Mouse (Mus musculus) urinary bladder, postnatal 14 days (tissue): ENCODE measurements around the gene Krt8.

Source experiments
- DNase-seq: peaks from one replicate; pipeline ENCODE4 v3.0.0; 2021; ENCODE audit warnings: low spot score

Gene Krt8

DNA sequence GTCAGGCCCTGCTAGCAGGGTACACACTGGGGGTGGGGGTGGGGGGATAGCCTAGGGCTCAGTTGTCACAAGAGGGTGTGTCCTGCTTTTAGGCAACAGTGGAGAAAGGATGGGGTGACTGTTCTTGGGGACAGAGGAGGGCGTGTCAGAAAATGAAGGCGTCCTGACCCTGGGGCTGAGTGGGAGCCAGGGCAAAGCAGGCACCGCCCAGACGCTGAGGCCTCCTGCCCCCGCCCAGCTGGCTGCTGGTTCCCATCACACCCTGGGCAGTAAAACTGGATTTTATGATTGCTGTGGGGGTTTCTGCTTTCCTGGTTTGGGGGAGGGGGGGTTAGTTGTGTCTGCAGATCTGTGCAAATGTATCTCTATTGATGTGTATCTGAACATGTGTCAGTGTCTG is 28.3 kb downstream of the Krt8 start:
- peak; percentile 87 for DNase-seq

DNA sequence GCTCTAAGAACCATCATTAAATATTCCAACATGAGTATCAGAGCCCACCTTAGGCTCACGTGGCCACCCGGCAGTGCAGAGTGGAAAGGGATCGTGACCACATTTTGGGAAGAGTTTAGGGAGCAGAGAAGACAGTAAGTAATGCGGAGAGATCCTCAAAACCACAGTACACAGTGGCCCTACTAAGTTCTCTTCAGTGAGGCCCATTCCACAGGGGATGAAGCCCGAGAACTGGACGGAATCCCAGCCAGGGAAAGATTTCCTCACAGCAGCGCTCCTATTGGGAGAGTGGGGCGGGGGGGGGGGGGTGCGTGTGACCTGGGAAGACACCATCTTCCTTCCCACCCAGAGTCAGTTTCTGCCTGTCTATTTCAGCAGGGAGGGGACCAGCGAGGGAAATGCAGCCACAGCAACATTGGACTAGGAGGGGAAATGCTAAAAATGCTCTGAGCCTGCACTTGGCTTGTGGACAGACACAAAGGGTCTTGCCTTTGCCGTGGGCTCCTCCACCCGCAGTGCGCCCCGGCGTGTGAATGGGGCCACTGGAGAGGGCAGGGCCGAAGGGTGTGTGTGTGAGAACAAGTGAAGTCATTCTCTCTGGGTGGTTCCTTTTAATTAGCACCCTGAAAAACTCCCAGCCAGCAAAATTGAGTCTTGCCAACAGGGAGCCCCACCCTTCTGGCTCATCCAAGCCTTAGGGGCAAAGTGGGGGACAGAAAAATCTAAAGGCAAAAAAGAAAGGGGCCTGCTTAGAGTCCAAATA is 30.0 kb downstream of the Krt8 start:
- DNase-seq: no peak

DNA sequence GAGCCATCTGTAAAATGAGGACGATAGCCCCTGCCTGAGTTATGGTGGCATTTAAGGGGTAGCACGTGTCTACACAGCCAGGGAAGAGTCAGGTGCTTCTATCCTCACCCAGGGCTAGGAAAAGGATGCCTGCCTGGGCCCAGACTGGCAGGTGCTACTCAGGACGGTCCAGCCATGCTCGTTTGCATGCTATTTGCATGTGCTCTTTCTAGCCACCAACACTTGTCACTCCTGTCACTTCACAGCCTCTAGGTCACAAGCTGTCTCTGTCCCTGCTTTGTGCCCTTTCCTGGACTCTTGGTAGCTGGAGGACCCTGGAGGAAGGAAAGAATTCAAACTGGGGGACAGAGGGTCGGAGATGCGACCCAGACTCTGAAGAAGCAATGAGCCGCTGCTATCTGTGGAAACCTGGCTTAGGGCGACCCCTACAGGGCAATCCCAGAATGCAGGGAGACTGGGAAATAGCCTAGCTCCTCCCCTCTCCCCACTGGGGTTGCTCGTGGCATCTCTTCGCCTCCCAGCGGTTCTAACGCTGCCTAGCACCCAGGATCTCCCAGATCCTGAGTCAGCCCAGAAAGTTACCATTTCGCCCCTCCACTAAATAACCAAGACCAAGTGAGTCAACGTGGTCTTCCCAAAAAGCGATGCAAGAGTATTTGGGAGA is 30.7 kb downstream of the Krt8 start:
- DNase-seq: peak; percentile 97

DNA sequence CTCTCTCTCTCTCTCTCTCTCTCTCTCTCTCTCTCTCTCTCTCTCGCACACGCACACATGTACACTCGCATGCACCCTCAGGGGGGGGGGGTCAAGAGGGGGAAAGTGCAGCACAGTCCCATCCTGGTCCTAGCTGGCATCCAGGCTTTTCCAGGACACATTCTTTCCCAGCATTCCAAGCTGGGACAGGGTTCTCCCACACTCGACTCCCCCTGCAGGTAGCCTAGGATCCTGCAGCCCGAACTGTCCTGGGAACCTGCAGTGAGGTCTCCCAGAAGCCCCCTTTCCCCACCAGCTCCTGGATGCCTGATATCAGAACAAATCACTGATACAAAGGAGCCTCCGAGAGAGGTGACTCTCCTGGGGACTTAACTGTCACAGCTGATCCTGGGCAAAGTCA is 33.7 kb downstream of the Krt8 start:
- peak; percentile 66 for DNase-seq

DNA sequence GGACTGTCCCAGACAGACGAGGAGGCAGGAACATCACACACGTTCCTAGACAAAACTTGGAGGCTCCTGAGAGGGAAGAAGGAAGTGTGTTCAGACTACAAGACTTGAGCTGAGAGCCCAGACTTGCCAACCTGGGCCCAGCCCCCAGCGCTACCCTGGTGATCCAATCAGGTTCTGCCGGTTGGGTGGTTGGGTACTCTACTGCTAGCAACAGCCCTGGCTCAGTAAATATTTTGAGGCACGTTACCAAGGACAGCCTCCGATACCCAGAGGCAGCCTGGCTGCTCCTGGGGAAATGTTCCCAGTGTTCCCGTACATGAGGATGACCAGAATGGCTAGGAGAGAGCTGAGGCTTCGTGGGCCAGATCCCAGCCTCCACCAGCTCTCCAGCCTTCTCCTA is 37.5 kb downstream of the Krt8 start:
- peak; percentile 86 for DNase-seq

DNA sequence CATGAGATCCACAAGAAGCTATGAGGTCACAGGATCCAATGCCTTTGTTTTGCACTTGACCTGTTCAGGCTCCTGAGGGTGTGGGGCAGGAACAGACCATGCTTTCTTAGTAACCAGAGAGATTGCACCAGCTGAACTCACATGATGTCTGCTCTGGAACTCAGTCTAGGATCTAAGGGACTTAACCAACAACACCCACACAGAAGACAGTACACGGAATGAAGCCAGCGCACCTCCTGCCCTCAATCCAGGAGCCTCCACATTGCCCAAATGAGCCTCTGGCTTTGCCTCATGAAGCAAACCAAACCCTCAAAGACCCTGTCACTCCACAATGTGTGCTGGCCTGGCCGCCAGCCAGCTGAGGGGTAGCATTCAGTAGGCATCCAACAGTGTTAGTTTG is 45.4 kb downstream of the Krt8 start:
- no peak for DNase-seq

DNA sequence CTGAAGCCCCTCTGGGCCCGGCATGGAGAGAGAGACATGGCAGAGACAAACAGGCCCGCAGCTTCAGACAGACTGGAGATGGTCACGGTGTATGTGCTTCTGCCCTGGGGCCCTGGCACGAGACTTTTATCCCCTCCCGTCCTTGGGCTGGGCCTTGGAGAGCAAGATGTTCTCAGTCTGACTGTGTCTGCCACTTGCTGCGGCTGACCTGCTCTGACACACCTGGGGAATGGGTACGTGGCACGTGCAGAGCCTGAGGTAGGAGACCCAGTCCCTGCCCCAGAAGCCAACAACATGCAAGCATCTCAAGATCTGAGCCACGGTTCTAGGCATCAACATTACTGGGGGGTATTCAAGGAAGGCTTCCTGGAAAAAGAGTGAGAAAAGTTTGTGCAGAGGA is 50.1 kb downstream of the Krt8 start, which contains the start of gene Krt78:
TSS of gene Krt78 (minus strand) at position 101 of the 400 bp plus-strand sequence.
- no peak for DNase-seq

DNA sequence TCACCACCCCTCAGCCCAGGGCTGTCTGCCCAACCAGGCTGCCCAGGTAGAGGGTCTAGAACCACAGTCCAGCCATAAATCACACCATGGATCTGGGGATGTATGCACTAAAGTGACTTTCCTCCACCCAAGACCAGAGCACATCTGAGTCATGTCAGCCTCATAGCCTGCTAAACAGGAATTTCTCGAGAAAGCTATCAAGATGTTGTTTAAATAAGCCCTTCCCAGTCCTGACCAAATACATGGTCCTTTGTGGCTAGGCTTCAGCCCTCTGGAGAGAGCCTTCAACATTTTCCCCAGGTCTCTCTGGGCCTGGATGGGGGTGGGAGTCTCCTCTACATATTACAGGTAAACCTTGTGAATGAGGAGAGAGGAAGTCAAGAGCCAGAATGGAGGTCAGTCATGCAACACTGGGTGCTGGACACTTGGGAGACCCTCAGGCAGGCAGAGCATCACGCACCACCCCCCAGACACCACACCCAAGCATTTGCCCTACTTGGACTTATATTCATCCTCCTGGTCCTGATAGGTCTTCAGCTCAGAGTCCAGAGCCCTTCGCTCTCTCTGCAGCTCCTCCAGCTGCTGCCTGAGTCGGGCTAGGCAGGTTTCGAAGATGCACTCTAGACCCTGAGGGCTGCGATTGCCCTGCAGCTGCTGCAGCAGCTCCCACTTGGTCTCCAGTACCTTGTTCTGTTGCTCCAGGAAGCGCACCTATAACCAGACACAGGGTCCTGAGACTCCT is 51.4 kb downstream of the Krt8 start:
- peak; percentile 40 for DNase-seq
